Mouse (Mus musculus) gastrocnemius, postnatal 25 days (tissue): ENCODE data around the gene Golga1. TPM values are rescaled to one million over a fixed set of nuclear protein-coding genes. Genes with fewer than 3 reads are reported as not detected.

Source experiments
- DNase-seq: peaks from one replicate; pipeline ENCODE4 v3.0.0; 2022
- total RNA-seq, 2 experiments: library from RNA; stranded (reverse); gene quantifications; 1 replicate in 1 of 2; 2 replicates in 1 of 2; pipeline ENCODE4 v1.2.3; 2021

The Golga1 gene
- total RNA-seq, 2 experiments from 2014 or later: 9.1 to 11.0 TPM

- DNase-seq: no peak
Measured at GRCm38 (mm10) chr2:39006149-39006730, 59.1 kb downstream of the Golga1 start.

GRCm38 (mm10) chr2:39005574-39006079, 59.7 kb downstream of the Golga1 start, which contains the start of gene Rpl35:
Gene Rpl35, minus strand, starts transcription at chr2:39005624.
- DNase-seq: no peak

GRCm38 (mm10) chr2:39004880-39005435, 60.4 kb downstream of the Golga1 start, which contains the start of gene Arpc5l:
Gene Arpc5l, plus strand, starts transcription at chr2:39005348.
- DNase-seq: peak; percentile 90

- no peak for DNase-seq
Measured at GRCm38 (mm10) chr2:39004372-39004771, 61.0 kb downstream of the Golga1 start.

GRCm38 (mm10) chr2:39003512-39003911, 61.8 kb downstream of the Golga1 start:
- DNase-seq: no peak

- DNase-seq: no peak
Measured at GRCm38 (mm10) chr2:39003106-39003505, 62.2 kb downstream of the Golga1 start.

GRCm38 (mm10) chr2:39001866-39002265, 63.5 kb downstream of the Golga1 start:
- DNase-seq: no peak

- no peak for DNase-seq
Measured at GRCm38 (mm10) chr2:39000587-39000919, 64.8 kb downstream of the Golga1 start.

- no peak for DNase-seq
Measured at GRCm38 (mm10) chr2:38999910-39000586, 65.3 kb downstream of the Golga1 start.

GRCm38 (mm10) chr2:38999381-38999780, 66.0 kb downstream of the Golga1 start:
- no peak for DNase-seq

- DNase-seq: peak; percentile 79
Measured at GRCm38 (mm10) chr2:38997386-38998374, 67.7 kb downstream of the Golga1 start, which contains the start of gene Wdr38. Gene Wdr38, plus strand, starts transcription at chr2:38997476.

- DNase-seq: no peak
Measured at GRCm38 (mm10) chr2:38992452-38992851, 72.9 kb downstream of the Golga1 start.

- no peak for DNase-seq
Measured at GRCm38 (mm10) chr2:38992004-38992403, 73.3 kb downstream of the Golga1 start.

GRCm38 (mm10) chr2:38988929-38989328, 76.4 kb downstream of the Golga1 start:
- no peak for DNase-seq

- DNase-seq: no peak
Measured at GRCm38 (mm10) chr2:38987803-38988510, 77.4 kb downstream of the Golga1 start.

GRCm38 (mm10) chr2:38987371-38987770, 78.0 kb downstream of the Golga1 start:
- DNase-seq: no peak

GRCm38 (mm10) chr2:38986580-38986979, 78.8 kb downstream of the Golga1 start:
- peak; percentile 79 for DNase-seq

- no peak for DNase-seq
Measured at GRCm38 (mm10) chr2:38983456-38983855, 81.9 kb downstream of the Golga1 start.

- DNase-seq: no peak
Measured at GRCm38 (mm10) chr2:38977837-38978236, 87.5 kb downstream of the Golga1 start.

GRCm38 (mm10) chr2:38975941-38976805, 89.2 kb downstream of the Golga1 start:
- DNase-seq: no peak
